Mouse (Mus musculus) C2C12 (cell line): ENCODE measurements around the gene Cd200r2. TPM values are rescaled to one million over a fixed set of nuclear protein-coding genes. Genes with fewer than 3 reads are reported as not detected.
"Not testable (repeated sequence)": the region's sequence is repeated elsewhere in the genome, so short reads cannot be mapped to it uniquely, and the experiment has no call there.

Source experiments
- H3K27me3 ChIP-seq: one replicate; pipeline ENCODE4 v1.6.1; 2011; ENCODE audit not compliant: control insufficient read depth, insufficient read depth, insufficient read length
- H3K36me3 ChIP-seq: one replicate; pipeline ENCODE4 v1.6.1; 2011; ENCODE audit not compliant: control insufficient read depth, insufficient read depth
- H3K4me3 ChIP-seq: one replicate; pipeline ENCODE4 v1.5.1; 2011; ENCODE audit warnings: mild to moderate bottlenecking, control low read depth; ENCODE audit not compliant: poor library complexity, insufficient read depth, severe bottlenecking
- H3K79me2 ChIP-seq: one replicate; pipeline ENCODE4 v1.6.1; 2011; ENCODE audit not compliant: control insufficient read depth, insufficient read depth
- H3K79me3 ChIP-seq: one replicate; pipeline ENCODE4 v1.6.1; 2011; ENCODE audit warnings: low read depth, control low read depth
- H3ac ChIP-seq: one replicate; pipeline ENCODE3; 2011; ENCODE audit warnings: low read depth; ENCODE audit not compliant: control insufficient read depth, insufficient read length
- CEBPB ChIP-seq: IDR thresholded peaks from one replicate; pipeline ENCODE4 v1.6.1; 2011; ENCODE audit warnings: low read depth, mild to moderate bottlenecking, control low read depth, moderate library complexity
- CTCF ChIP-seq: IDR thresholded peaks from one replicate; pipeline ENCODE4 v1.5.1; 2011; ENCODE audit not compliant: control insufficient read depth, insufficient read depth, insufficient read length
- FOSL1 ChIP-seq: IDR thresholded peaks from one replicate; pipeline ENCODE4 v1.8.0; 2011; ENCODE audit warnings: mild to moderate bottlenecking, low read length; ENCODE audit not compliant: poor library complexity, insufficient read depth, severe bottlenecking
- MAX ChIP-seq: IDR thresholded peaks from one replicate; pipeline ENCODE4 v1.6.1; 2011; ENCODE audit warnings: mild to moderate bottlenecking, control low read depth
- MYOD1 ChIP-seq: IDR thresholded peaks from one replicate; pipeline ENCODE4 v1.6.1; 2011; ENCODE audit warnings: low read depth; ENCODE audit not compliant: control insufficient read depth, insufficient read length
- MYOG ChIP-seq: IDR thresholded peaks from one replicate; pipeline ENCODE4 v1.6.1; 2011; ENCODE audit not compliant: control insufficient read depth, insufficient read length; ENCODE audit errors: extremely low read depth
- USF1 ChIP-seq: IDR thresholded peaks from one replicate; pipeline ENCODE4 v1.6.1; 2011; ENCODE audit warnings: low read depth, mild to moderate bottlenecking, control low read depth, moderate library complexity
- long read RNA-seq, 2 experiments: library from polyadenylated mRNA; unstranded; transcript quantifications; one replicate each; pipeline ENCODE4 v2.0.0; 2019 to 2020
- polyA plus RNA-seq: library from polyadenylated mRNA; unstranded; fragments of >200 nt; fragmentation: generic; extraction: Trizol; gene quantifications from one replicate; pipeline ENCODE4 v1.2.1, GENCODE M21; 2012; ENCODE audit warnings: missing spikeins

The Cd200r2 gene
- 0.06 TPM for polyA plus RNA-seq
- long read RNA-seq, experiment 1, partial matches to known transcripts: 0 of 4 reads
- long read RNA-seq, experiment 1, other reads (novel, unspliced or antisense): 4 of 4 reads
- long read RNA-seq, experiment 2: 0 reads

DNA sequence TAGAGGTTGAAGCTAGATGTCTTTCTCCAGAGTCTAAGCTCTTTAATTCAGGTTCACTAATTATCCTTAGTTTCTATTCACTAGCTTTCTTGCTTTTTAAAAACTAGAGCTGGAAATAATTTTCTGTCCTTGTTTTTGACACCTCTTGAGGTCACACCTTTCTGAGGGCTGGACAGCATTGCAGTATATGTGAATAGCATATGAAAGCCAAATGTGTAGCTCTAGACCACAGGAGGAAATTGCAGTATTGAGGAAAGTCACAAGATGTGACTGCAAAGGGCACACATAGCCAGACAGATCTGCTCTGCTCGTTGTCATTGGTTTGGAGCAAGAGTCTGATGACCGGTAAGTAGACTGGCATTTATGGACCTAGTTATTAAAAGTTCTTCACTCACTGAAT lies at the start of gene Cd200r2:
Cd200r2 (plus strand) TSS at position 301 of the 400 bp plus-strand sequence.
- H3K79me2 ChIP-seq: no peaks in the 10 kb centered on the region
- no peak for TF ChIP-seq FOSL1
- no peak for TF ChIP-seq CEBPB
- no peak for TF ChIP-seq MYOG
- no peak for TF ChIP-seq CTCF
- TF ChIP-seq MYOD1: no peak
- TF ChIP-seq USF1: no peak
- no peak for TF ChIP-seq MAX
- no peaks in the 10 kb centered on the region for H3K79me3 ChIP-seq
- H3K36me3 ChIP-seq: no peaks in the 10 kb centered on the region
- H3K27me3 ChIP-seq: no peaks in the 10 kb centered on the region
- no peak within 1 kb of the TSS for H3ac ChIP-seq
- no peak within 1 kb of the TSS for H3K4me3 ChIP-seq

DNA sequence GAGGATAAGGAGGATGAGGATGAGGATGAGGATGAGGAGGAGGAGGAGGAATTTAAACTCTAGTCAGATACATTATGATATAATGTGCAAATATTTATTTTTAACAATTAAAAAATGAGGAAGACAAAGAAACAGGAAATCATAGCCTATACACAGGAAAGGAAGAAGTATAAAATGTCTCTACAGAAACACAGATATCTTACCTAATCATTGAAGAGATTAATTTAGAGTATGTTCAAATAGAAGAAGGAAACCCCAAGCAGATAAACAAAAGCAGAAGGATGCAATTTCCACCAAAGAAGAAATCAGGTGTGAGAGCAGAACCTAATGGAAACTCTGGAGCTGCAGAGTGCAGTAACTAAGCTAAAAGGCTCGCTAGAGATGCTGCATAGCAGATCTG lies 48.9 kb upstream of the Cd200r2 start:
- no peaks in the 10 kb centered on the region for H3K27me3 ChIP-seq

DNA sequence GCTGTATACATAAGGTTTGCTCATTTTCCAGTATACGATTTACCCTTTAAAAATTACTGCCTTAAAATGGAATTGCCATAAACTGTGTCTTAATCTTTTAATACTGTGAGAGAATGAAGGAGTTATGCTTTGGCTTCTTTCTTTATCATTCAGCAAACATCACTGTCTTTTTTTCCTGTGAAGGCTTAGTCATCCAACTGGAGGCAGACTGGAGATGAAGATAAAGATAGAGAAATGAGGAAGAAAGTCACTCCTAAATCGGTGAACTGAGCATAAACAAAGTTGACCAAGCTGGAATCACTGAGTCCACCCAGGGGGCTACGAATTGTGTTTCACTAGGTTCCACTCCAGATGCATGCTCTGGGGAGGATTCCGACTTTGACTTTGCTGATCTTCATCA lies 46.4 kb upstream of the Cd200r2 start:
- no peaks in the 10 kb centered on the region for H3K79me3 ChIP-seq
- H3K27me3 ChIP-seq: no peaks in the 10 kb centered on the region
- H3ac ChIP-seq: no peak overlapping the region
- H3K79me2 ChIP-seq: no peaks in the 10 kb centered on the region
- no peaks in the 10 kb centered on the region for H3K36me3 ChIP-seq
- no peak overlapping the region for H3K4me3 ChIP-seq
- TF ChIP-seq CEBPB (no peak), FOSL1 (no peak), USF1 (no peak), MYOG (no peak), MYOD1 (no peak), MAX (no peak), CTCF (no peak)

More for the DNA sequence above, 48.9 kb upstream of the Cd200r2 start:
- Histone ChIP-seq H3K79me3 (no peaks in the 10 kb centered on the region), H3ac (no peak overlapping the region), H3K79me2 (no peaks in the 10 kb centered on the region), H3K36me3 (no peaks in the 10 kb centered on the region), H3K4me3 (no peak overlapping the region)
- TF ChIP-seq CTCF: no peak
- TF ChIP-seq CEBPB: no peak
- TF ChIP-seq USF1: no peak
- TF ChIP-seq FOSL1: no peak
- no peak for TF ChIP-seq MYOG
- TF ChIP-seq MAX: no peak
- no peak for TF ChIP-seq MYOD1

DNA sequence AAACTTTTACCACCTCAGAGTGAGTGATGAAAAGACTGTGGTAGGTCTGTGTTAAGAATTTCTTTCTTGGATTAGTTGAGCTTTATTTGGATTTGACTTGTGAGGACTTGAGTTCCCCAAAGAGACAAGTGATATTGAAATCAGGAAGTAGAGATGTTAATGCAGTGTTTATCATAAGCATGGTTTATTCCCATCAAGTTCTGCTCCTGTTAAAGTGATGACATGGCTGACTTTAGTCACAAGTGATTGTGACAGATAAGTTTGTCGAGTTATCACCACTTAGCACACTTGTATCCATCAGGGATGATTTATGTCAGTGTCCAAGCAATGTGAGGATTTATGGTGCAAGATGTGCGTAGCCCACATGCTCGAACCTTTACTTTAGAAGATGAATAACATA lies 34.6 kb upstream of the Cd200r2 start:
- Histone ChIP-seq H3K79me3 (no peaks in the 10 kb centered on the region), H3K79me2 (no peaks in the 10 kb centered on the region), H3ac (no peak overlapping the region), H3K36me3 (no peaks in the 10 kb centered on the region), H3K4me3 (no peak overlapping the region), H3K27me3 (no peaks in the 10 kb centered on the region)
- no peak for TF ChIP-seq FOSL1
- TF ChIP-seq CEBPB: no peak
- TF ChIP-seq CTCF: no peak
- no peak for TF ChIP-seq MYOG

DNA sequence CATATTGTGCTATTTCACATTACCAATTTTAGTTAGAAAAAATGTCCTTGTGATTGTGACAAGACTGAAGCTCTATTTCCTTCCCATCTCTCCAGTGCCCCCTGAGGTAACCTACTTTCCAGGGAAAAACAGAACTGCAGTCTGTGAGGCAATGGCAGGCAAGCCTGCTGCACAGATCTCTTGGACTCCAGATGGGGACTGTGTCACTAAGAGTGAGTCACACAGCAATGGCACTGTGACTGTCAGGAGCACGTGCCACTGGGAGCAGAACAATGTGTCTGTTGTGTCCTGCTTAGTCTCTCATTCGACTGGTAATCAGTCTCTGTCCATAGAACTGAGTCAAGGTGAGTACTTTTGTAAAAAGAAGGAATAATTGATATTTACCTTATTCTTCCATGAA lies 33.7 kb upstream of the Cd200r2 start:
- H3K36me3 ChIP-seq, H3K79me2 ChIP-seq, H3K79me3 ChIP-seq, H3K4me3 ChIP-seq, H3ac ChIP-seq, H3K27me3 ChIP-seq: not testable (repeated sequence)

DNA sequence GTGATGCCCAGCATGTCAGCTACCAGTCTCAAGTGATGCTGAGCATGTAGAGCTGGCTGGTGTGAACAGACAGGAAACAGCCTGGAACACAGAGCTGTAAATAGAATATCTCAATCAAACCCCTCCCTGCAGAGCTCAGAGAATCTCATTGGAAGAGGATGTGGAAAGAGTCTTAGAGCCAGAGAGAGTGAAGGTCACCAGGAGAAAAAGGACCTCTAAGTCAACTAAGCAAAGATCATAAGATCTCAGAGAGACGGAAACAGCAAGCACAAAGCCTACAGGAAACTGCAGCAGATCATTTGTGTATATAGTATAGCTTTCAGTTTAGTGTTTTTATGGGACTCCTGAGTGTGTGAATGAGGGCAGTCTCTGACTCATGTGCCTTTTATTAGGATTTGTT lies 8.3 kb downstream of the Cd200r2 start:
- no peaks in the 10 kb centered on the region for H3K79me2 ChIP-seq
- no peaks in the 10 kb centered on the region for H3K27me3 ChIP-seq
- no peak overlapping the region for H3ac ChIP-seq
- H3K4me3 ChIP-seq: no peak overlapping the region
- H3K79me3 ChIP-seq: no peaks in the 10 kb centered on the region
- no peaks in the 10 kb centered on the region for H3K36me3 ChIP-seq
- no peak for TF ChIP-seq CTCF
- TF ChIP-seq MAX: no peak
- no peak for TF ChIP-seq MYOG
- TF ChIP-seq FOSL1: no peak
- no peak for TF ChIP-seq MYOD1
- no peak for TF ChIP-seq CEBPB
- TF ChIP-seq USF1: no peak
